Mouse (Mus musculus) hindbrain, postnatal 0 days (tissue): ENCODE measurements at regions not wholly inside any gene's neighbourhood (a gene's known extent, or its start where the extent isn't known, plus 50 kb on each side); places are given as distances from the start of the nearest gene placed in this dataset.

ENCODE experiments used
- ATAC-seq: fragments of 200-750 bp; cut with Nextera tagmentation; 2 replicates; pipeline ENCODE4 v1.8.0; 2017; ENCODE audit warnings: mild to moderate bottlenecking, moderate TSS enrichment, moderate library complexity
- DNase-seq: peaks from one replicate; pipeline ENCODE4 v3.0.0-alpha.2; 2015; ENCODE audit warnings: low spot score
- H3K27ac ChIP-seq: fragments of 300-500 bp; sonication (generic); 2 replicates; pipeline ENCODE4 v1.5.1; 2014; ENCODE audit warnings: mild to moderate bottlenecking
- H3K27me3 ChIP-seq: fragments of 300-500 bp; sonication (generic); 2 replicates; pipeline ENCODE4 v1.6.1; 2014; ENCODE audit warnings: low read length, mixed read lengths; ENCODE audit not compliant: insufficient read depth
- H3K36me3 ChIP-seq: fragments of 300-500 bp; sonication (generic); 2 replicates; pipeline ENCODE4 v1.6.1; 2014; ENCODE audit warnings: low read length, mixed read lengths; ENCODE audit not compliant: insufficient read depth
- H3K4me1 ChIP-seq: fragments of 300-500 bp; sonication (generic); 2 replicates; pipeline ENCODE4 v1.6.1; 2014; ENCODE audit warnings: antibody characterized with exemption, low read length, mixed read lengths; ENCODE audit not compliant: insufficient read depth
- H3K4me2 ChIP-seq: fragments of 300-500 bp; sonication (generic); 2 replicates; pipeline ENCODE4 v1.6.1; 2014; ENCODE audit warnings: low read depth, mild to moderate bottlenecking, low read length, moderate library complexity, mixed read lengths
- H3K4me3 ChIP-seq: fragments of 300-500 bp; sonication (generic); 2 replicates; pipeline ENCODE4 v1.5.1; 2014; ENCODE audit warnings: low read length
- H3K9ac ChIP-seq: fragments of 300-500 bp; sonication (generic); replicated peaks from 2 replicates; pipeline ENCODE4 v1.6.1; 2014; ENCODE audit warnings: mild to moderate bottlenecking, low read length, moderate library complexity, mixed read lengths
- H3K9me3 ChIP-seq: fragments of 300-500 bp; sonication (generic); 2 replicates; pipeline ENCODE4 v1.6.1; 2016; ENCODE audit warnings: low read length, mixed read lengths
- CTCF ChIP-seq: IDR thresholded peaks from 2 replicates; pipeline ENCODE4 v1.5.1; 2016; ENCODE audit warnings: antibody characterized with exemption, control low read depth, low read depth
- WGBS: fragments of 180-500 bp; shearing (Covaris S2); extraction: QIAGEN DNeasy Blood & Tissue Kit; methylation state at CpG from one replicate; pipeline ENCODE4 v1.1.7; 2014; 5-methylcytosine and 5-hydroxymethylcytosine counted together

- ATAC-seq (no peak), DNase-seq (no peak)
- Histone ChIP-seq H3K4me1 (no peaks in the 10 kb centered on the region), H3K9me3 (no peaks in the 10 kb centered on the region), H3K27ac (no peak overlapping the region), H3K36me3 (no peaks in the 10 kb centered on the region), H3K27me3 (no peaks in the 10 kb centered on the region), H3K4me2 (no peak overlapping the region), H3K4me3 (no peak overlapping the region), H3K9ac (no peak overlapping the region)
- 85% methylated on average over 8 of the region's 8 CpGs for WGBS
- TF ChIP-seq CTCF = no peak
Measured at GRCm38 (mm10) chr1:159160035-159160960, 71.8 kb upstream of the Cop1 start.

DNA sequence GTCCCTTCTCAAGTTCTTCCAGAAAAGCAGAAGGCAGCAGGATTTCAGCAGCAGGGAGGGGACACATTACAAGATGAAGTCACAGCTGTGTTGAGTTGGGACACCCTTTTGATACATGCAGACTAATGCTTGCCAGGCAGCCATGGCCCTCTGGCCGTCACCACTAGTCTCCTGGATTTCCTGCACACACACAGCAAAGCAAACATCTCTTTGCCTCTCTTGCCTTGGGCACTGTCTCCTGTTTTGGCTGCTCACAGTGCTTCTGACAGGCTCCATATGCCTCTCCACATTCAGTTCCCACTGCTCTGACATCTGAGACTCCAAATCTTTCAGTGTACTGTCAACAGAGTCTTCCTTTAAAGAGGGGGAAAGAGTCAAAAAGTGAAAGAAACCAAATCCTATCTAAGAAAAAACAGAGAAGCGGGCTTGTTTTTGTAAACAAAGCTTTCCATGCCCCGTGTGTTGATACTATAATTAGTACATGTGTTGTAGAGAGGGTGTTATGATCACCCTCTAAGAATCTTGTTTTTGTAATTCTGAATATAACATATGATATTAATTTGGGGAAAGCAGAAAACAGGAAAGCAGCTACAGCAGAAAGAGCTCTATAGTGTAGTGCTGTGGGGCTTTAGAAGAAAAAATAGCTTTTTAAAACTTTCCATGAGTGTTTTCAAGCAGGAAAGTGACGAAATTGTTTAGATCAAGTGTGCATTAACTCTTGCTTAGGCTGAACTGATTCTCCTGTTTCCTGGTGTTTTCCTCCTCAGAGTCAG, 68.8 kb upstream of the Cop1 start:
- WGBS = 73% methylated on average over 4 of the region's 4 CpGs
- no peak overlapping the region for H3K4me3 ChIP-seq
- no peaks in the 10 kb centered on the region for H3K4me1 ChIP-seq
- H3K9ac ChIP-seq = no peak overlapping the region
- no peak overlapping the region for H3K4me2 ChIP-seq
- ATAC-seq (no peak), DNase-seq (no peak)
- H3K27ac ChIP-seq = no peak overlapping the region
- H3K36me3 ChIP-seq = no peaks in the 10 kb centered on the region
- H3K27me3 ChIP-seq = no peaks in the 10 kb centered on the region
- H3K9me3 ChIP-seq = no peaks in the 10 kb centered on the region
- no peak for TF ChIP-seq CTCF

GRCm38 (mm10) chr1:159182031-159182430, 50.1 kb upstream of the Cop1 start:
- Histone ChIP-seq H3K4me2 (no peak overlapping the region), H3K4me3 (no peak overlapping the region), H3K9me3 (no peaks in the 10 kb centered on the region), H3K27ac (no peak overlapping the region), H3K27me3 (no peaks in the 10 kb centered on the region), H3K4me1 (no peaks in the 10 kb centered on the region), H3K36me3 (no peaks in the 10 kb centered on the region), H3K9ac (no peak overlapping the region)
- ATAC-seq (no peak), DNase-seq (no peak)
- no peak for TF ChIP-seq CTCF
